Mouse (Mus musculus) limb, embryonic 10.5 days (tissue): Measurements from ENCODE around the gene Armh4. TPM values are rescaled to one million over a fixed set of nuclear protein-coding genes. Genes with fewer than 3 reads are reported as not detected.
"Not testable (repeated sequence)": the region's sequence is repeated elsewhere in the genome, so short reads cannot be mapped to it uniquely, and the experiment has no call there.

Experiments
- DNase-seq: peaks from one replicate; pipeline ENCODE4 v3.0.0-alpha.2; 2017; ENCODE audit warnings: low spot score
- H3K27ac ChIP-seq: fragments of 300-500 bp; sonication (generic); 2 replicates; pipeline ENCODE4 v1.5.1; 2016; ENCODE audit warnings: mild to moderate bottlenecking
- H3K27me3 ChIP-seq: fragments of 300-500 bp; sonication (generic); 2 replicates; pipeline ENCODE4 v1.6.1; 2016; ENCODE audit warnings: low read depth, mild to moderate bottlenecking; ENCODE audit not compliant: poor library complexity, severe bottlenecking
- H3K36me3 ChIP-seq: fragments of 300-500 bp; sonication (generic); 2 replicates; pipeline ENCODE4 v1.6.1; 2016; ENCODE audit warnings: mild to moderate bottlenecking, moderate library complexity
- H3K4me1 ChIP-seq: fragments of 300-500 bp; sonication (generic); 2 replicates; pipeline ENCODE4 v1.6.1; 2016
- H3K4me3 ChIP-seq: fragments of 300-500 bp; sonication (generic); 2 replicates; pipeline ENCODE4 v1.5.1; 2016; ENCODE audit warnings: mild to moderate bottlenecking, moderate library complexity
- H3K9me3 ChIP-seq: fragments of 300-500 bp; sonication (generic); replicated peaks from 2 replicates; pipeline ENCODE4 v1.6.1; 2016; ENCODE audit warnings: mild to moderate bottlenecking
- WGBS: fragments of 180-500 bp; shearing (Covaris S2); methylation state at CpG from one replicate; pipeline ENCODE4 v1.1.7; 2016; 5-methylcytosine and 5-hydroxymethylcytosine counted together
- polyA plus RNA-seq: library from polyadenylated mRNA; unstranded; fragments of >200 nt; fragmentation: Nextera tagmentation; extraction: Ambion mirVana; gene quantifications from 2 replicates; pipeline ENCODE4 v1.2.1, GENCODE M21; 2016

Gene Armh4
- 4.8 and 6.1 TPM in 2 replicates for polyA plus RNA-seq

DNA sequence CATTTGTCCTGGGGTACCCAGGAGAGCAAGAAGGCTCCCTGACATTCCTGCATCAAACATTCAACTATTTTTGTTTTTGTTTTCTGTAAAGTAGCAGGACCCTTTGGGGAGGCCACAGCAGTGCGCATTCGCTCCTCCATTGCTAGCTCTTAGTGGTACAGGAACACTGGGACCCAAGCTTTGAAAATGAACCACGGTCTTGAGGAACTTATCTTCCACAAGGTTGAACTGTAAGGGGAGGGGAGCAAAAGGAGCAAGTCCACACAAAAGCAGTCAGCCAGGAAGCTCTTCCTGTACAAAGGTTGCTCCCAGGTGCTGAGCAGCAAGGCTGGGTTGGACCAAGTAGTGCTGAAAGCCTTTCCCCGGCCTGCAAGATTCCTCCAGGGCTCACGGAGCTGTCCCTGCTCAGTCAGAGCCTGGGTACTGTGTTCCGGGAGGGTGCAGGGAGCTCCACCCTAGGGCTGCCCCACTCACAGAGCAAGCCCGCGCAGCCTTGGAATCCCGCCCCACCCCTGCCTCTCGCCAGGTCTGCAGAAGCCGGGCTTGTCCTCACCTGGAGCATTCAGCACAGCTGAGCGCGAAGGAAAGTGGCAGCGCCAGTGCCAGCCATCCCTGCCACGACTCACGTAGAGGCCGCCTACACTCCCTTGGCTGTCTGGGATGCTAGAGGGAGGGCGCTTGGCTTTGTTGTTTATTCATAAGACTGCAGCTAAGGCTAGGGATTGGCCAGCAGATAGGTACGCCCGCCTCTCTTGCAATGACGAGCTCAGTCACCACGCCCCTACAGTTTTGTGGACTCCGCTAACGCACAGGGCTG is at the start of gene Armh4:
TSS of gene Armh4 (minus strand) at position 669 of the 817 bp plus-strand sequence.
- Histone ChIP-seq H3K27ac (peak within 1 kb of the TSS; percentile 81), H3K4me3 (peak within 1 kb of the TSS; percentile 71), H3K4me1 (peaks cover 13% of the 10 kb centered on the region), H3K27me3 (peaks cover 4% of the 10 kb centered on the region), H3K9me3 (no peaks in the 10 kb centered on the region), H3K36me3 (no peaks in the 10 kb centered on the region)
- DNase-seq: peak; percentile 74
- WGBS: 1% methylated on average over 24 of the region's 24 CpGs

DNA sequence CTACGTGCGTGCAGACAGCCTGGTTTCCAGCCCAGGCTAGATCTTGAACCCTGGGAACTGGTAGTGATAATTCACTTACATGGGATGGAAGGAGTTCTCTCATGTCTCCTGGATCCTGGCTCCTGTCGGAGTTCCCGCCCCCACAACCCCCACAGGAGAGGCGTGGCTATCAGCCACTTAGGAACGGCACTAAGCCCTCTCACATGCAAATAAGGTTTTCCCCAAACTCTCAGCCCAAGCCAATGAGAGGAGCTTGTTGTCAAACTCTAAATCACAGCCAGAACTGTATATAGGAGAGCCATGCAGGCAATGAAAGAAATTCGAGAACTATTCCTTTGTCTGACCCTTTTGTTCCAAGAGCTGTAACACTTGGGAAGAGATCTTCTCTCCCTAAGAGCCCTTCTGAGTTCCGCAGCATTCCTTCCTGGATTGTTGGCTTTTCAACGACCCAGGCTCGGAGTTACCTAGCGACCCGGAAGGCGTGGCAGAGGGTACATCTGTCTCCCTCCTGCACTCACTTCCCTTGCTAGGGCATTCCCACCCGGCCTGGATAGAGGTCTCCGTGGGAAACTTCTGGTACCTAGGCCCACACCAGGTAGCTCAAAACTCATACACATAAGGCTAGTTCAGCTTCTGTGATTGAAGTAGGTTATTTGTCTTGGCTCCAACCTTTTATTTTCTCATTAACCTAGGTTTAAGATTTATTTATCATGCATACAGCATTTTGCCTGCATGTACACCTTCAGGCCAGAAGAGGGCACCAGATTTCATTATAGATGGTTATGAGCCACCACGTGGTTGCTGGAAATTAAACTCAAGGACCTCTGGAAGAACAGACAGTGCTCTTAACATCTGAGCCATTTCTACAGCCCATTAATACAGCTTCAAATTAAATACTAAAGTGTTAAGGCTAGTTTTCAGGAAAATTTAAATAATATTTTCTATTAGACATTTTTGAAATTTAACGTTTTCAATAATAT is 46.3 kb upstream of the Armh4 start:
- no peaks in the 10 kb centered on the region for H3K9me3 ChIP-seq
- WGBS: 11% methylated on average over 17 of the region's 17 CpGs
- peak; percentile 54 for DNase-seq
- H3K4me3 ChIP-seq: peak overlapping the region; percentile 41
- peak overlapping the region; percentile 70 for H3K27ac ChIP-seq
- H3K36me3 ChIP-seq: no peaks in the 10 kb centered on the region
- peaks cover 6% of the 10 kb centered on the region; the same call in 1 of the 2 replicates for H3K4me1 ChIP-seq
- no peaks in the 10 kb centered on the region for H3K27me3 ChIP-seq

DNA sequence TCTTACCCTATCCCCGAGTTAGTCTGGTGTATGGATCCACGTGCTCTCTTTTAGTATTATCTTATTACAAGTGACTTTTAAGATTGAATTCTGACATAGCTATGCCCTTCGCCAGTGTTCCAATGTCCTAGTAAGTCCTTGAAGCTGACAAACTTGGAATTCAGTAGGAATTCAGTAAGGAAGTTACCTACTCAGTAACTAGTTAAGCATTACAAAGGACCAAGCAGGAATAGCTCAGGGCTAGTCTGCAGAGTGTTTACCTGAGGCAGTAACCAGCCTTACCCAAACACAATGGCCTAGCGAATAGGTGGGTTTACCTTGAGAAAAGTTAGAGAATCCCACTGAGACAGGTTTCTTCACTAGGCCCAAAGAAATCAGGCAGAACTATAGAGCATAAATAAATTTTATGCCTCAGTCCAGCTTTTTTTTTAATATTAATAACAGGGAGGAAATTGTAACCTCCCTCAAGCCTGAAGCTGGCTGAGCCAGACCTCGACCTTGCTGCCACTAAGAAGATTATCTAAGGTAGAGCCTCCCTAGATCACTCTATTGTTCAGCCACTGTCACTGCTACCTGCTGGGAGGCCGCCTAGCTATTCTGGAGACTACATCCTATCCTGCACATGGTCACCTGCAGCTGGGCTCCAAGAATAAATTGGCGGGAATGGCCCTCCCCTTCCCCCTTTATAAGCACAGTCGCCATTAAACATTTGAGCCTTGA is 36.7 kb upstream of the Armh4 start:
- not testable (repeated sequence) for H3K27ac ChIP-seq, H3K36me3 ChIP-seq, H3K9me3 ChIP-seq, DNase-seq, H3K4me1 ChIP-seq, H3K27me3 ChIP-seq, H3K4me3 ChIP-seq
- 80% methylated on average over 8 of the region's 8 CpGs for WGBS

DNA sequence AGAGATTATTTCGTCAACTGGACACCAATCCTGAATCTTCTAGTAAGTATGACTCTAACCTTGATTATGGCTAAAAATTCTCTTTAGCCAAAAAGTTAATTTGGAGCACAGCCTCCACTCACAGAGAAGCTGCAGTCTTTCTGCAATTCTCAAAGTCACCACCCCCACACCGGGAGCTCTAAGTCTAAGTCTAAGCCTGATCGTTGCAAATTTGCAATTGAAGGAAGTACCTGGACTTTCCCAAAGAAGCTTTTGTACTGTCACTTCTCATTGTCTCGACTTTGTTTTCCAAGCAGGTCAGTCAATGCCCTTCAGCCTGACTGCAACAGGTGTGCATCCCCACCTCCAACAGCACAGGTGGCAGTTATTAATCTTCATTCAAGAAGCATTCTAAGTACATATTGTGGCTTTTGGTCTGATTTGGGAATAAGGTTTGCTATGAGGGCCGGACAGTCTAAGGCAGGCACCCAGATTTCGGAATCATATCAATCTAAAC is 35.6 kb upstream of the Armh4 start:
- not testable (repeated sequence) for H3K4me3 ChIP-seq, H3K9me3 ChIP-seq, DNase-seq, H3K27me3 ChIP-seq, H3K27ac ChIP-seq, H3K36me3 ChIP-seq, H3K4me1 ChIP-seq
- WGBS: 94% methylated on average over 6 of the region's 6 CpGs

DNA sequence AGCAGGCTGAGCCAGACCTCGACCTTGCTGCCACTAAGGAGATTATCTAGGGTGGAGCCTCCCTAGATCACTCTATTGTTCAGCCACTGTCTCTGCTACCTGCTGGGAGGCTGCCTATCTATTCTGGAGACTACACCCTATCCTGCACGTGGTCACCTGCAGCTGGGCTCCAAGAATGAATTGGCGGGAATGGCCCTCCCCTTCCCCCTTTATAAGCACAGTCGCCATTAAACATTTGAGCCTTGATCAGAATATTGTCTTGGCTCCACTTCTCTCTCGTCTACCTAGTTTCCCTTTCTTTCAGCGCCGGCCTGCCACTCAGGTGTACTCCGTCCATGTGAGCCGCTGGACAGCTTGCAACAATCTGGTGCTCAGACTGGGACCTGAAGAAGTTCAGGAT is 29.8 kb upstream of the Armh4 start:
- H3K4me3 ChIP-seq, H3K4me1 ChIP-seq, H3K27me3 ChIP-seq, H3K36me3 ChIP-seq, DNase-seq, H3K9me3 ChIP-seq, H3K27ac ChIP-seq: not testable (repeated sequence)
- WGBS: 83% methylated on average over 9 of the region's 9 CpGs

DNA sequence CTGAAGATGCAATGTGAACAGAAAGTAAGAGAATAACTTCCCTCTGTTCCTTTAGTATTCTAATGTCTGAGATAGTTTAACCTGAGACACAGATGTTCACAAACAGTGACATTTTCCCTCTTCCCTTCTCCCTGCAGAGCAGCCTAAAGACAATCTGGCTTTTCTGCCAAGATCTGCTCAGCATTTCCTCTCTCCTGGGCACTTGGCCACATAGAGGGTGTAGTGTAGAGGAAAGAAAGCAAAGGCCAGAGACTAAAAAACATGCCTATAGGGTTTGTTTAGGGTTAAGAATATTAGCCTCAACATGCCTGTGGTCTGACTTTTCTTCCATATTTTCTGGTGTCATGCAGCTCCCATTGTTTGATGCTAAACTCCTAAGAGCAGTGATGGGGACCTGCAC is 21.9 kb upstream of the Armh4 start:
- not testable (repeated sequence) for H3K27ac ChIP-seq, H3K36me3 ChIP-seq, H3K4me1 ChIP-seq, DNase-seq, H3K9me3 ChIP-seq, H3K4me3 ChIP-seq, H3K27me3 ChIP-seq

DNA sequence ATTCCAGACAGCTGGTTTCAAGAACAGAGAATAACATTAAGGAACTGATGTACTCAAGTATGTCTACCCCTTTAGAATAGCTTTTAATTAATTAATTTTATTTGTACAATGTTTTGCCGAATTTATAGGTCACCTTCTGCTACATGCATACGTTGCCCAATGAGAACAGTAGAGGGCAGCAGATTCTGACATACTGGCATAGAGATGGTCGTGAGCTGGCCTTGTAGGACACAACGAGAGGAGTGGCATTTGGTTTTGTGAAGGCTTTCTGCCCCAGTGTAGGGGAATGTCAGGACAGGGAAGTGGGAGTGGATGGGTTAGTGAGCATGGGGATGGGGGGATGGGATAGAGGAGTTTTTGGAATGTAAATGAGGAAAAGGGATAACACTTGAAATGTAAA is 18.3 kb upstream of the Armh4 start:
- Histone ChIP-seq H3K4me3 (no peak overlapping the region), H3K36me3 (no peaks in the 10 kb centered on the region), H3K27ac (no peak overlapping the region), H3K9me3 (no peaks in the 10 kb centered on the region), H3K27me3 (no peaks in the 10 kb centered on the region), H3K4me1 (no peaks in the 10 kb centered on the region)
- DNase-seq: no peak
- WGBS: 13% methylated on average over 4 of the region's 4 CpGs

DNA sequence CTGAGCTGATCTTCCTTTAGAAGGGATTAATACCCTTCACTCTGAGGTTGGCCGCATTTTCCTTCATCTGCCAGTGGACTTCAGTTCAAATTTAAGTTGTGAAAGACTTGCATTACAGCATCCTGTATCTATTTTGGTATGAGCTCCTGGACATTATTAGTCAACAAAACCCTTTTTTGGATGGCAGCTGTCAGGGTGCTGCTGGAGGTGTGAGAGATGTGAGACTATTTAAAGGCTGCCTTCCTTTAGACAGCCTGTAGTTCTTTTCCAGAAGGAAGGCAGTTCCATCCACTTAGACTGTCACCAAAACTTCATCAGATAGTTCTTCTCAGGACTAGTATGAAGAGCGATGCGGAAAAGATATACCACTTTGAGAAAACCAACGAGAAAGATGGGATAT is 10.8 kb upstream of the Armh4 start:
- H3K4me1 ChIP-seq: no peaks in the 10 kb centered on the region
- H3K27ac ChIP-seq: no peak overlapping the region
- no peaks in the 10 kb centered on the region for H3K9me3 ChIP-seq
- DNase-seq: no peak
- 84% methylated on average over 4 of the region's 4 CpGs for WGBS
- H3K36me3 ChIP-seq: no peaks in the 10 kb centered on the region
- no peaks in the 10 kb centered on the region for H3K27me3 ChIP-seq
- no peak overlapping the region for H3K4me3 ChIP-seq

DNA sequence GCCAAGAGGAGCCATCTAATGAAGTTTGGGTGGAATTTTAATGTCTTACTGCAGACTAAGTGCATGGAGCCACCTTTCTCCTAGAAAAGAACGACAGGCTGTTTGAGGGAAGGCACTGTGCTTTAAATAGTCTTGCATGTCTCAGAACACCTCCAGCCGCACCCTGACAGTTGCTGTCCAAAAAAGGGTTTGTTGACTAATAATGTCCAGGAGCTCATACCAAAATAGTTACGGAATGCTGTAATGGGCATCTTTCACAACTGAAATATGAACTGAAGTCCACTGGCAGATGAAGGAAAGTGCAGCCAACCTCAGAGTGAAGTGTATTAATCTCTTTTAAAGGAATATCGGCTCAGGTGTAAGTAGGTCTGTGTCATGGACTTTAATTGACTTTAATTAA is 7.4 kb upstream of the Armh4 start:
- H3K27me3 ChIP-seq: no peaks in the 10 kb centered on the region
- no peak for DNase-seq
- no peaks in the 10 kb centered on the region for H3K4me1 ChIP-seq
- H3K36me3 ChIP-seq: no peaks in the 10 kb centered on the region
- H3K27ac ChIP-seq: no peak overlapping the region
- no peak overlapping the region for H3K4me3 ChIP-seq
- 79% methylated on average over 4 of the region's 4 CpGs for WGBS
- no peaks in the 10 kb centered on the region for H3K9me3 ChIP-seq

DNA sequence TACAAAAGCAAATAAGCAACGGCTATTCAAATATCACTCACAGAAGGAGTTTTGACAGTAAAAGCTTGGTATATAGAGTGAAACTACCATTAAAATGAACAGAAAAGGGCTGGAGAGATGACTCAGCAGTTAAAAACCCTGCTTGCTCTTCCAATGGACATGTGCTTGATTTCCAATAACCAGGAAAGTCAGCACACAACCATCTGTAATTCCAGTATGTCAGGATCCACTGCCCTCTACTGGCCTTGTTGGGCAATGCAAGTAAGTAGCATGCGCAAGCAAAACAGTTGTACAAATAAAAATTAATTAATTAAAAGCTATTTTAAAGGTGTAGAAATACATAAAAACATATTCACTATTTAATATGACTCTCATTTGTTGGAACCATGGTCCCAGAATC is 2.6 kb upstream of the Armh4 start:
- peak; percentile 57 for DNase-seq
- Histone ChIP-seq H3K27me3 (peaks cover 4% of the 10 kb centered on the region), H3K4me1 (peaks cover 13% of the 10 kb centered on the region), H3K9me3 (no peaks in the 10 kb centered on the region), H3K27ac (no peak overlapping the region), H3K36me3 (no peaks in the 10 kb centered on the region), H3K4me3 (no peak overlapping the region)
- 56% methylated on average over 2 of the region's 2 CpGs for WGBS

DNA sequence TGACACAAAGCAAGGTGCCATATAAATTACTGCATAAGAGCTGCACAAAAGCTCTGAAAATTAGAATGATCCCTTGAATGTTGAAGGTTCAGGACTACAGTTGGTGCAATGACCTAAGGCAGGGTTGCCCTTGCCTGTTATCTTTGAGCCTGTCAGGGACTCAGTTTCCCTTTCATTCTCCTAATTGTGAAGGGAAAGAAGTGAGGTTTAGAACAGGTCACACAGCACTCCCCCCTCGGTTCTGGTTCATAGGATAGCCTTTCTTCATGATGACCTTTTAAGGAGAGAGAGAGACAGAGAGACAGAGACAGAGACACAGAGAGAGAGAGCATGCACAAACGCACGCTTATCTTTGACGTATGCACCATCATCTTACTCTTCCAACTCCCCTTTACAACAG is 683 bp upstream of the Armh4 start:
- H3K4me3 ChIP-seq: 0 out of 2 replicates have a peak overlapping the region, but pooled peaks have one; percentile 71
- H3K27ac ChIP-seq: no peak overlapping the region
- no peaks in the 10 kb centered on the region for H3K36me3 ChIP-seq
- peaks cover 4% of the 10 kb centered on the region for H3K27me3 ChIP-seq
- H3K4me1 ChIP-seq: peaks cover 13% of the 10 kb centered on the region
- no peak for DNase-seq
- 86% methylated on average over 4 of the region's 4 CpGs for WGBS
- H3K9me3 ChIP-seq: no peaks in the 10 kb centered on the region

DNA sequence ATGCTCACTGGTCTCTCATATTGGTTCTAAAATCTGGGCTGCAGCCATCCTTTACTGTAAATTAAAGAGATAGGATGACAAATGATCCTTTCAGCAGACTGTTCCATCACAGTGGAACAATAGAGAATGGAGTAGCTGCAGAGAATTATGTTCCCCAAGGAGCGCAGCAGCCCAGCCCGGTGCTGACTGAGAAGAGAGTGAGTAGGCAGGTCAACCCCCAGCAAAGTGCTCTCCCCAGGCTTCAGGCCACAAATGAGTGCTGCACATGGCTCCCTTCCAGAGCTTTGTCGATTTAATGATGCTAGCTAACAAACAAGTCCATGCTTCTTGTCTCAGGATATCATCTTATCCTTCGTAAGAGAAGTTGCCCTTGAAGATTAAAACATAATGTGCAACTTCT is 2.8 kb downstream of the Armh4 start:
- H3K4me1 ChIP-seq: peaks cover 13% of the 10 kb centered on the region
- no peak overlapping the region for H3K4me3 ChIP-seq
- H3K36me3 ChIP-seq: no peaks in the 10 kb centered on the region
- no peak for DNase-seq
- 83% methylated on average over 4 of the region's 4 CpGs for WGBS
- H3K27ac ChIP-seq: no peak overlapping the region
- no peaks in the 10 kb centered on the region for H3K9me3 ChIP-seq
- H3K27me3 ChIP-seq: peaks cover 4% of the 10 kb centered on the region
